Mouse (Mus musculus): ENCODE results near the gene Endou. TPM values are rescaled to one million over a fixed set of nuclear protein-coding genes. Genes with fewer than 3 reads are reported as not detected.

Gene Endou
- polyA plus RNA-seq, 1 experiment from 2014 or later: not detected

GRCm38 (mm10) chr15:97744930-97745329 lies 13.8 kb upstream of the Endou start:
- Histone ChIP-seq H3K27me3 (ENCODE audit: control insufficient read depth, insufficient read depth, low read length) (no peaks in the 10 kb centered on the region), H3K4me1 (replicated peaks; ENCODE audit: control insufficient read depth, insufficient read depth, low read length) (no peaks in the 10 kb centered on the region), H3K27ac (ENCODE audit: low read depth, low read length) (no peak overlapping the region), H3K4me3 (ENCODE audit: low read depth, low read length) (no peak overlapping the region), H3K4me2 (ENCODE audit: low read depth, low read length, severe bottlenecking) (no peak overlapping the region), H3K36me3 (ENCODE audit: control insufficient read depth, insufficient read depth, low read length) (no peaks in the 10 kb centered on the region), H3K9me3 (ENCODE audit: control insufficient read depth, low read length) (no peaks in the 10 kb centered on the region), H3K9ac (ENCODE audit: low read length) (no peak overlapping the region)
- ATAC-seq (replicated peaks; ENCODE audit: low FRiP score): no peak
- 84% methylated on average over 10 of the region's 10 CpGs for WGBS
- no peak for DNase-seq (ENCODE audit: low spot score)

GRCm38 (mm10) chr15:97743961-97744525 lies 12.9 kb upstream of the Endou start:
- no peaks in the 10 kb centered on the region for H3K27me3 ChIP-seq (ENCODE audit: control insufficient read depth, insufficient read depth, low read length)
- H3K9me3 ChIP-seq (ENCODE audit: control insufficient read depth, low read length): no peaks in the 10 kb centered on the region
- no peaks in the 10 kb centered on the region for H3K36me3 ChIP-seq (ENCODE audit: control insufficient read depth, insufficient read depth, low read length)
- no peak overlapping the region for H3K9ac ChIP-seq (ENCODE audit: low read length)
- no peak for ATAC-seq (replicated peaks; ENCODE audit: low FRiP score)
- no peaks in the 10 kb centered on the region for H3K4me1 ChIP-seq (replicated peaks; ENCODE audit: control insufficient read depth, insufficient read depth, low read length)
- H3K4me2 ChIP-seq (ENCODE audit: low read depth, low read length, severe bottlenecking): no peak overlapping the region
- H3K4me3 ChIP-seq (ENCODE audit: low read depth, low read length): no peak overlapping the region
- WGBS: 87% methylated on average over 11 of the region's 12 CpGs
- DNase-seq (ENCODE audit: low spot score): no peak
- no peak overlapping the region for H3K27ac ChIP-seq (ENCODE audit: low read depth, low read length)

- Histone ChIP-seq H3K27ac (ENCODE audit: low read depth, low read length) (no peak overlapping the region), H3K9me3 (ENCODE audit: control insufficient read depth, low read length) (no peaks in the 10 kb centered on the region), H3K4me2 (ENCODE audit: low read depth, low read length, severe bottlenecking) (no peak overlapping the region), H3K36me3 (ENCODE audit: control insufficient read depth, insufficient read depth, low read length) (no peaks in the 10 kb centered on the region), H3K4me3 (ENCODE audit: low read depth, low read length) (no peak overlapping the region), H3K9ac (ENCODE audit: low read length) (no peak overlapping the region), H3K27me3 (ENCODE audit: control insufficient read depth, insufficient read depth, low read length) (no peaks in the 10 kb centered on the region), H3K4me1 (replicated peaks; ENCODE audit: control insufficient read depth, insufficient read depth, low read length) (no peaks in the 10 kb centered on the region)
- DNase-seq (ENCODE audit: low spot score) (no peak), ATAC-seq (replicated peaks; ENCODE audit: low FRiP score) (no peak)
- 83% methylated on average over 5 of the region's 5 CpGs for WGBS
Measured at GRCm38 (mm10) chr15:97743210-97743609, 12.1 kb upstream of the Endou start.

- no peak overlapping the region for H3K4me2 ChIP-seq (ENCODE audit: low read depth, low read length, severe bottlenecking)
- DNase-seq (ENCODE audit: low spot score): no peak
- no peak overlapping the region for H3K27ac ChIP-seq (ENCODE audit: low read depth, low read length)
- no peaks in the 10 kb centered on the region for H3K4me1 ChIP-seq (replicated peaks; ENCODE audit: control insufficient read depth, insufficient read depth, low read length)
- H3K9me3 ChIP-seq (ENCODE audit: control insufficient read depth, low read length): no peaks in the 10 kb centered on the region
- H3K27me3 ChIP-seq (ENCODE audit: control insufficient read depth, insufficient read depth, low read length): no peaks in the 10 kb centered on the region
- WGBS: 57% methylated on average over 4 of the region's 4 CpGs
- H3K4me3 ChIP-seq (ENCODE audit: low read depth, low read length): no peak overlapping the region
- H3K9ac ChIP-seq (ENCODE audit: low read length): no peak overlapping the region
- H3K36me3 ChIP-seq (ENCODE audit: control insufficient read depth, insufficient read depth, low read length): no peaks in the 10 kb centered on the region
- ATAC-seq (replicated peaks; ENCODE audit: low FRiP score): no peak
Measured at GRCm38 (mm10) chr15:97742600-97742999, 11.5 kb upstream of the Endou start.

GRCm38 (mm10) chr15:97742074-97742473 lies 10.9 kb upstream of the Endou start:
- Histone ChIP-seq H3K36me3 (ENCODE audit: control insufficient read depth, insufficient read depth, low read length) (no peaks in the 10 kb centered on the region), H3K27me3 (ENCODE audit: control insufficient read depth, insufficient read depth, low read length) (no peaks in the 10 kb centered on the region), H3K27ac (ENCODE audit: low read depth, low read length) (no peak overlapping the region), H3K4me1 (replicated peaks; ENCODE audit: control insufficient read depth, insufficient read depth, low read length) (no peaks in the 10 kb centered on the region), H3K4me2 (ENCODE audit: low read depth, low read length, severe bottlenecking) (no peak overlapping the region), H3K9ac (ENCODE audit: low read length) (no peak overlapping the region), H3K4me3 (ENCODE audit: low read depth, low read length) (no peak overlapping the region), H3K9me3 (ENCODE audit: control insufficient read depth, low read length) (no peaks in the 10 kb centered on the region)
- ATAC-seq (replicated peaks; ENCODE audit: low FRiP score) (no peak), DNase-seq (ENCODE audit: low spot score) (no peak)
- WGBS: 70% methylated on average over 7 of the region's 7 CpGs

GRCm38 (mm10) chr15:97741662-97742061 lies 10.5 kb upstream of the Endou start:
- 84% methylated on average over 12 of the region's 12 CpGs for WGBS
- no peak overlapping the region for H3K27ac ChIP-seq (ENCODE audit: low read depth, low read length)
- H3K4me2 ChIP-seq (ENCODE audit: low read depth, low read length, severe bottlenecking): no peak overlapping the region

GRCm38 (mm10) chr15:97740283-97740732 lies 9.2 kb upstream of the Endou start:
- no peaks in the 10 kb centered on the region for H3K4me1 ChIP-seq (replicated peaks; ENCODE audit: control insufficient read depth, insufficient read depth, low read length)
- no peaks in the 10 kb centered on the region for H3K9me3 ChIP-seq (ENCODE audit: control insufficient read depth, low read length)
- H3K4me2 ChIP-seq (ENCODE audit: low read depth, low read length, severe bottlenecking): no peak overlapping the region
- ATAC-seq (replicated peaks; ENCODE audit: low FRiP score): no peak
- no peak for DNase-seq (ENCODE audit: low spot score)
- no peak overlapping the region for H3K27ac ChIP-seq (ENCODE audit: low read depth, low read length)
- no peak overlapping the region for H3K4me3 ChIP-seq (ENCODE audit: low read depth, low read length)
- WGBS: 80% methylated on average over 9 of the region's 9 CpGs
- no peaks in the 10 kb centered on the region for H3K36me3 ChIP-seq (ENCODE audit: control insufficient read depth, insufficient read depth, low read length)
- no peaks in the 10 kb centered on the region for H3K27me3 ChIP-seq (ENCODE audit: control insufficient read depth, insufficient read depth, low read length)
- no peak overlapping the region for H3K9ac ChIP-seq (ENCODE audit: low read length)

More at GRCm38 (mm10) chr15:97741662-97742061, 10.5 kb upstream of the Endou start:
- Histone ChIP-seq H3K4me1 (replicated peaks; ENCODE audit: control insufficient read depth, insufficient read depth, low read length) (no peaks in the 10 kb centered on the region), H3K9me3 (ENCODE audit: control insufficient read depth, low read length) (no peaks in the 10 kb centered on the region), H3K9ac (ENCODE audit: low read length) (no peak overlapping the region), H3K36me3 (ENCODE audit: control insufficient read depth, insufficient read depth, low read length) (no peaks in the 10 kb centered on the region), H3K4me3 (ENCODE audit: low read depth, low read length) (no peak overlapping the region), H3K27me3 (ENCODE audit: control insufficient read depth, insufficient read depth, low read length) (no peaks in the 10 kb centered on the region)
- DNase-seq (ENCODE audit: low spot score) (no peak), ATAC-seq (replicated peaks; ENCODE audit: low FRiP score) (no peak)

- no peak for DNase-seq (ENCODE audit: low spot score)
- no peak overlapping the region for H3K27ac ChIP-seq (ENCODE audit: low read depth, low read length)
- no peak overlapping the region for H3K4me2 ChIP-seq (ENCODE audit: low read depth, low read length, severe bottlenecking)
- 92% methylated on average over 7 of the region's 7 CpGs for WGBS
- H3K4me3 ChIP-seq (ENCODE audit: low read depth, low read length): no peak overlapping the region
- no peaks in the 10 kb centered on the region for H3K4me1 ChIP-seq (replicated peaks; ENCODE audit: control insufficient read depth, insufficient read depth, low read length)
- H3K9me3 ChIP-seq (ENCODE audit: control insufficient read depth, low read length): no peaks in the 10 kb centered on the region
- no peaks in the 10 kb centered on the region for H3K36me3 ChIP-seq (ENCODE audit: control insufficient read depth, insufficient read depth, low read length)
- ATAC-seq (replicated peaks; ENCODE audit: low FRiP score): no peak
- H3K27me3 ChIP-seq (ENCODE audit: control insufficient read depth, insufficient read depth, low read length): no peaks in the 10 kb centered on the region
- no peak overlapping the region for H3K9ac ChIP-seq (ENCODE audit: low read length)
Measured at GRCm38 (mm10) chr15:97738923-97739322, 7.8 kb upstream of the Endou start.

GRCm38 (mm10) chr15:97731988-97732387 lies 849 bp upstream of the Endou start:
- H3K27me3 ChIP-seq (ENCODE audit: control insufficient read depth, insufficient read depth, low read length): no peaks in the 10 kb centered on the region
- no peaks in the 10 kb centered on the region for H3K9me3 ChIP-seq (ENCODE audit: control insufficient read depth, low read length)
- no peak overlapping the region for H3K9ac ChIP-seq (ENCODE audit: low read length)
- no peaks in the 10 kb centered on the region for H3K36me3 ChIP-seq (ENCODE audit: control insufficient read depth, insufficient read depth, low read length)
- no peak overlapping the region for H3K27ac ChIP-seq (ENCODE audit: low read depth, low read length)
- no peak overlapping the region for H3K4me2 ChIP-seq (ENCODE audit: low read depth, low read length, severe bottlenecking)
- 91% methylated on average over 11 of the region's 11 CpGs for WGBS
- no peak overlapping the region for H3K4me3 ChIP-seq (ENCODE audit: low read depth, low read length)
- H3K4me1 ChIP-seq (replicated peaks; ENCODE audit: control insufficient read depth, insufficient read depth, low read length): no peaks in the 10 kb centered on the region
- no peak for DNase-seq (ENCODE audit: low spot score)
- no peak for ATAC-seq (replicated peaks; ENCODE audit: low FRiP score)
